Mouse (Mus musculus) MEL-GATA-1-ER (cell line): ENCODE data around the gene Htt.
"Not testable (repeated sequence)": the region's sequence is repeated elsewhere in the genome, so short reads cannot be mapped to it uniquely, and the experiment has no call there.

Experiments
- DNase-seq: peaks from one replicate; pipeline ENCODE4 v3.0.0-alpha.2; 2012; ENCODE audit warnings: low read depth; ENCODE audit errors: extremely low read depth

Htt gene

GRCm38 (mm10) chr5:34761509-34761908 lies at the start of gene Htt:
Gene Htt (plus strand): TSS chr5:34761740.
- peak; percentile 95 for DNase-seq

GRCm38 (mm10) chr5:34714371-34714770 lies 47.2 kb upstream of the Htt start:
- DNase-seq = not testable (repeated sequence)

- no peak for DNase-seq
Observed at GRCm38 (mm10) chr5:34714816-34715215, 46.7 kb upstream of the Htt start.

- no peak for DNase-seq
Observed at GRCm38 (mm10) chr5:34729141-34729540, 32.4 kb upstream of the Htt start.

- no peak for DNase-seq
Observed at GRCm38 (mm10) chr5:34730255-34730654, 31.3 kb upstream of the Htt start.

DNA sequence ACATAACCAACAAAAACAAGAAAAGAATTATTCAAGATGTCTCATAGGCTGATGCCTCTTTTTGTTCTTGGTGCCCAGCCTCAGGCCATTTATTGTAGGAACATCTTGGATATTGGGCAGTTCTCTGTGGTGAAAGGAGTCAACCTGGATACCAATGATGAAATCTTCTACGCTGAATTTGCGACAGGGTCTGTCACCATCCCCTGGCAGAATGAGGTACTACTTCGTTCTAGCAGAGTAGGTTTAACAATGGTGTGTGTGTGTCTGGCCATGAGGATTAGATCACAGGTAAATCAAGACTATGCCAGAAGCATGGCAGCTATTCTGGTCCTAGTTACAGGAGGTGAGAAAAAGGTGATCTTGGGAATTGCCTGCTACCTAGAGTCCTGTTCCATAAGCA lies 10.1 kb upstream of the Htt start:
- DNase-seq = no peak

DNA sequence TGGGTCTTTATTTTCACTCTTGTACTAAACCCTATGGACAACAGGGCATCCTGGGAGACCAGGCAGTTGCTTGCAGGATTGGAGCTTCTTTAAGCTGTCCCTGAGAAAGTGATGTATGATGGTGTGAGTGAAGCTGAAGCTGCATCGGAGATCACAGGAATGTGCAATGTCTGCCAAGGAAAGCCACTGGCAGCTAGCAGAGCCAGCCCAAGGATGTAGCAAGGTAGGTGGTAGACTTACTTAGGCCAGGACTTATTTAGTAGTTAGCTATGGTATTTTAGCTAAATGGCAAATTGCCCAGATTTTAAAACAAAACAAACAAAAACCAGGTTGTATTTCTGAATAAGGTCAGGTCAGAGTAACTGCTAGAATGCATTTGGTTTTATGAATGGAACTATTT lies 2.8 kb upstream of the Htt start:
- no peak for DNase-seq

GRCm38 (mm10) chr5:34760850-34761508 lies 561 bp upstream of the Htt start:
- DNase-seq = no peak

DNA sequence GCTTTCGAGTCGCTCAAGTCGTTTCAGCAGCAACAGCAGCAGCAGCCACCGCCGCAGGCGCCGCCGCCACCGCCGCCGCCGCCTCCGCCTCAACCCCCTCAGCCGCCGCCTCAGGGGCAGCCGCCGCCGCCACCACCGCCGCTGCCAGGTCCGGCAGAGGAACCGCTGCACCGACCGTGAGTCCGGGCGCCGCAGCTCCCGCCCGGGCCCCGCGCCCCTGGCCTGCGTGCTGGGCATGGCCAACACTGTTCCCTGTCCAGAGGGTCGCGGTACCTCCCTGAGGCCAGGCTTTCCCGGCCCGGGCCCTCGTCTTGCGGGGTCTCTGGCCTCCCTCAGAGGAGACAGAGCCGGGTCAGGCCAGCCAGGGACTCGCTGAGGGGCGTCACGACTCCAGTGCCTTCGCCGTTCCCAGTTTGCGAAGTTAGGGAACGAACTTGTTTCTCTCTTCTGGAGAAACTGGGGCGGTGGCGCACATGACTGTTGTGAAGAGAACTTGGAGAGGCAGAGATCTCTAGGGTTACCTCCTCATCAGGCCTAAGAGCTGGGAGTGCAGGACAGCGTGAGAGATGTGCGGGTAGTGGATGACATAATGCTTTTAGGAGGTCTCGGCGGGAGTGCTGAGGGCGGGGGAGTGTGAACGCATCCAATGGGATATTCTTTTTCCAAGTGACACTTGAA lies 533 bp downstream of the Htt start:
- peak; percentile 56 for DNase-seq

- DNase-seq = no peak
Observed at GRCm38 (mm10) chr5:34771818-34772217, 10.3 kb downstream of the Htt start.

- DNase-seq = no peak
Observed at GRCm38 (mm10) chr5:34772696-34773245, 11.2 kb downstream of the Htt start.

- DNase-seq = no peak
Observed at GRCm38 (mm10) chr5:34773392-34773791, 11.9 kb downstream of the Htt start.

- no peak for DNase-seq
Observed at GRCm38 (mm10) chr5:34785027-34785426, 23.5 kb downstream of the Htt start.

DNA sequence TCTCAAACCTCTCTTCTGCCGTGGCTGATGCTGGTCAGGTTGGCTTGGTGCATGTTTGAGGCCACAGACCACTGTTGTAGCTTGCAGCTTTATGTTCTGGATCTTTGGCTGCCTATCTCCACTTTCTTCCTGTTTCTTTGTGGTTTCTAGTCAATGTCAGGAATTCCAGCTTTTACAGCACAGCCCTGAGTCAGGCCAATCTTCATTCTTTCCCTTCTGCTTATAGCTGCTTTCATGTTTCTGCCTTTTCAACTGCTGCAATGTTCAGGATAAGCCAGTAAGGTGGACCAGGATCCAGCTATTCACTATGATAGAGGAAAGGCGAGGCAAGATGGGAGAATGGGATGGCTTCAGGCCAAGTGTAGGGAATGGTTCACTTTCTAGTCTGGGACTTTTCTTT lies 29.6 kb downstream of the Htt start:
- DNase-seq = no peak

GRCm38 (mm10) chr5:34800292-34800953 lies 38.9 kb downstream of the Htt start:
- peak; percentile 65 for DNase-seq

GRCm38 (mm10) chr5:34806038-34806437 lies 44.5 kb downstream of the Htt start:
- DNase-seq = no peak

GRCm38 (mm10) chr5:34822431-34823149 lies 61.0 kb downstream of the Htt start:
- DNase-seq = no peak

DNA sequence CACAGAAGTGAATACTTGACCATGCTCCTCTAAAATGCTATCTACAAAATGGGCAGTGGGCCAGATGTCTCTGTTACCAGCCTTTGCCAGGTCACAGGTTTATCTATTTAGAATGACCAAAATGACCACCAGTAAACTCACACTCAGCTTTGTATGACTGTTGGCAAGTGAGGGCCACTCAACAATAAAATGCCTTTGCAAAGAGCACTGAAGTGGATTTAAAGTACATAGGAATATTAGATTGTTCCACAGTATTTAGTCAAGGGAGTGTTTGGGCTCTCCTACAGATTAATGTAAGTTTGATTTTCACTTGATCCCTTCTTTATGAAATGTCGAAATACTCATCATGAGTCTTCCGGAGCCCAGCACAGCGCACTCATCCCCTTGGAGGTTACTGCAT lies 92.5 kb downstream of the Htt start:
- no peak for DNase-seq

DNA sequence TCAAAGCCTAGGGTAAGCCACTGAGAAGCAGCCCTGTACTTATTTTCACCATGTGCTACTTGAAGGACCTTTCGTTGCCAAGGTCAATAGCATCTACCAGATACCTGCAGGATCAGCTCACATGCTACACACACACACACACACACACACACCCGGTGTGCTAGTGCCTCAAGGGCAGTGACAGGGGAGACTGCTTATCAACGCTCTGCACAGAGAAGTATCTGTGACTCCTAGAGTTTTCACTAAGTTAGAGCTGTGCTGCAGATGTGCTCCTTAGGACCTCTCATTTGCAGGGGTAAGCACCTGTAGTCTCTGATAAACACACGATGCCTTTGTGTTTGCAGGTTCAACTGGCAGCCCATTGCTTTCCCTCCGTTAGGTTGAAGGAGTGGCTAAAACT lies 103.8 kb downstream of the Htt start:
- DNase-seq = no peak

DNA sequence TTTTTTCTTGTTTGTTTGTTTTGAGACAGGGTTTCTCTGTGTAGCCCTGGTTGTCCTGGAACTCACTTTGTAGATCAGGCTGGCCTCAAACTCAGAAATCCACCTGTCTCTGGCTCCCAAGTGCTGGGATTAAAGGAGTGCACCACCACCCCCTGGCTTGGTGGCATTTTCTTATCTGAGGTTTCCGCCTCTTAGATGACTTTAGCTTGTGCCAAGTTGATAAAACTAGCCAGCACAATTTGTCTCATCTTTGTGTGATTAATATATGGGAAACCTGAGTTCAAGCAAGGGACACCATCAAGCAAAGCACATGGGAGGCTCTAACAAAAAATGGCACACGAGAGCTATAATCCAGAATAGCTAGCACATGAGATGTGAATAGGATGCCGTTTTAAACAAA lies 118.8 kb downstream of the Htt start:
- not testable (repeated sequence) for DNase-seq

DNA sequence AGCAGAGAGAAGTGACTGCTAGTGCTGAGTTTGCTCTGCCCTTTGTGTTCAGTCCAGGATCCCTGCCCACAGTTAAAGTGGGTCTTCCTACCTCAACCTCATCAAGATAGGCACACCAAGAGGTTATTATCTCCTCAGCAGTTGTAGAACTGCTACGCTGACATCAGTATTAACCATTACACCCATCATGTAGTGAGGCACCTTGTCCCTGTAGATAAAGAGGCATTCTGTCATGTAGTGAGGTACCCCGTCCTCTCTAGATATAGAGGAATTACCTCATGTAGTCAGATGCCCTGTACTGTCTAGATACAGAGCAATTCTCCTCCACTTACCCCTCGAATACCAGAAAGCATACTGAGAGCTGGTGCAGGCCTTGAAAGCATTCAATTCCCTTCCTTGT lies 119.5 kb downstream of the Htt start:
- no peak for DNase-seq

DNA sequence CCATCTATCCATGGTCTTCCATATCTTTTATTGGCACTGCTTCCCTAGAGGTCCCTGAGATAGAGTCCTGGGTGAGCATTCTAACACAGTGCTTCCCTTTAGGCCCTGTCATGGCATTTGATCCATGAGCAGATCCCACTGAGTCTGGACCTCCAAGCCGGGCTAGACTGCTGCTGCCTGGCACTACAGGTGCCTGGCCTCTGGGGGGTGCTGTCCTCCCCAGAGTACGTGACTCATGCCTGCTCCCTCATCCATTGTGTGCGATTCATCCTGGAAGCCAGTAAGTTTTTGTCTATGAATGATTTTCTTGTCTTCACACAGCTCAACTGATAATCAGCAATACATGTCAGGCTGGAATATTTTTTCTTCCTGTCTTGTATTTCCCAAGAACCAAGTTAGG lies 123.7 kb downstream of the Htt start:
- DNase-seq = no peak
